Mouse (Mus musculus) liver, embryonic 13.5 days (tissue): ENCODE data around the gene Zc2hc1b. TPM values are rescaled to one million over a fixed set of nuclear protein-coding genes. Genes with fewer than 3 reads are reported as not detected.

Experiments used
- ATAC-seq: fragments of 200-750 bp; cut with Nextera tagmentation; 2 replicates; pipeline ENCODE4 v1.8.0; 2017; ENCODE audit warnings: low read depth, mild to moderate bottlenecking, moderate number of reproducible peaks, moderate library complexity
- DNase-seq: peaks from one replicate; pipeline ENCODE4 v3.0.0; 2022
- H3K27ac ChIP-seq: fragments of 300-500 bp; sonication (generic); 2 replicates; pipeline ENCODE4 v1.5.1; 2015; ENCODE audit warnings: moderate library complexity, mild to moderate bottlenecking, inconsistent platforms
- H3K27me3 ChIP-seq: fragments of 300-500 bp; sonication (generic); 2 replicates; pipeline ENCODE4 v1.6.1; 2015; ENCODE audit warnings: mild to moderate bottlenecking, inconsistent platforms
- H3K36me3 ChIP-seq: fragments of 300-500 bp; sonication (generic); 2 replicates; pipeline ENCODE4 v1.6.1; 2015; ENCODE audit warnings: mild to moderate bottlenecking, inconsistent platforms
- H3K4me1 ChIP-seq: fragments of 300-500 bp; sonication (generic); replicated peaks from 2 replicates; pipeline ENCODE4 v1.6.1; 2015; ENCODE audit warnings: inconsistent platforms
- H3K4me2 ChIP-seq: fragments of 300-500 bp; sonication (generic); 2 replicates; pipeline ENCODE4 v1.6.1; 2015; ENCODE audit warnings: inconsistent platforms, mild to moderate bottlenecking, moderate library complexity
- H3K4me3 ChIP-seq: fragments of 300-500 bp; sonication (generic); replicated peaks from 2 replicates; pipeline ENCODE4 v1.5.1; 2015; ENCODE audit warnings: mild to moderate bottlenecking, inconsistent platforms
- H3K9ac ChIP-seq: fragments of 300-500 bp; sonication (generic); 2 replicates; pipeline ENCODE4 v1.6.1; 2015; ENCODE audit warnings: mild to moderate bottlenecking, inconsistent platforms
- H3K9me3 ChIP-seq: fragments of 300-500 bp; sonication (generic); replicated peaks from 2 replicates; pipeline ENCODE4 v1.6.1; 2016; ENCODE audit warnings: inconsistent platforms
- WGBS: fragments of 180-500 bp; shearing (Covaris S2); methylation state at CpG from one replicate; pipeline ENCODE4 v1.1.7; 2015; ENCODE audit not compliant: insufficient replicate concordance; 5-methylcytosine and 5-hydroxymethylcytosine counted together
- polyA plus RNA-seq: library from polyadenylated mRNA; unstranded; fragments of >200 nt; fragmentation: Nextera tagmentation; extraction: Ambion mirVana; gene quantifications from 2 replicates; pipeline ENCODE4 v1.2.1, GENCODE M21; 2015

Zc2hc1b gene
- polyA plus RNA-seq, result not detected in 2 replicates

- Histone ChIP-seq H3K4me2 (no peak within 1 kb of the TSS), H3K9ac (no peak within 1 kb of the TSS), H3K36me3 (peaks cover 71% of the 10 kb centered on the region), H3K27me3 (no peaks in the 10 kb centered on the region), H3K4me1 (no peaks in the 10 kb centered on the region), H3K27ac (no peak within 1 kb of the TSS), H3K4me3 (no peak within 1 kb of the TSS), H3K9me3 (no peaks in the 10 kb centered on the region)
- no peak for ATAC-seq
- no peak for DNase-seq
- 76% methylated on average over 7 of the region's 7 CpGs for WGBS
Measured at GRCm38 (mm10) chr10:13177973-13178624, at the start of gene Zc2hc1b. TSS of gene Zc2hc1b (minus strand) at chr10:13178023.

DNA sequence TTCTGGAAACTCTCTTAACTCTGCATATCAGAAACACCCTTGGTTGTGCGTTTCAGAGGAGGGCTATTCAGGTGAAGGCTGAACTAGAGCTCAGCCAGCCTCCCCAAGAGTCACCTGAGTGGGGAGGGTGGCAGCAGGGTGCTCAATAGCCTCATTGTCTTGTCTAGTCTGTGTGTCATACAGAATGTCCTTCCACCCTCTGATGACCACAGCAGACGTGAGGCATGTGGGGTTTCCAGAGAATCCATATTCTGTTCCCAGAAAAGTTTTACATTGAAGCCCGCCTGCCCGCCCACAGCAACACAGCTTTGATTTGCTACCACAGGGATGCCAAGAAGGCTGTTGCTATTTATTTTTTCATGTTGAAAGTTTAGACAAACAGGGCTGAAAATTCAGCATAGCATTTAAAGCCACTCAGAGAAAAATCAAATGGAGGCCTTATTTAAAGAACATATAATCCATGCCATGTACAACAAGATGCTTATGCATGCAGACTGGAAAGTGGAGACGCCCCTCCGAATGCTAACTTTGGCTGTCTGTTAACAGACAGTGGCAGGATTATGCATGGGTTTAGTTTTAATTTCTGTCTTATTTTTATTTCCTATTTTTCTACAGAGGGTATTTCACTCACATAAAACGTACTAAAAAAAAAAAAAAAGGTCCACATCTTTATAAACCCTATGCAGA, 47.7 kb upstream of the Zc2hc1b start:
- WGBS, result 62% methylated on average over 7 of the region's 7 CpGs
- Histone ChIP-seq H3K4me2 (no peak overlapping the region), H3K4me1 (peaks cover 4% of the 10 kb centered on the region; the same call in 1 of the 2 replicates), H3K9me3 (no peaks in the 10 kb centered on the region), H3K4me3 (no peak overlapping the region), H3K27ac (peak overlapping the region; percentile 24; the same call in 1 of the 2 replicates), H3K36me3 (no peaks in the 10 kb centered on the region), H3K27me3 (no peaks in the 10 kb centered on the region), H3K9ac (no peak overlapping the region)
- DNase-seq (no peak), ATAC-seq (no peak)

- H3K9me3 ChIP-seq, result no peaks in the 10 kb centered on the region
- no peaks in the 10 kb centered on the region for H3K36me3 ChIP-seq
- H3K4me3 ChIP-seq, result no peak overlapping the region
- no peak overlapping the region for H3K27ac ChIP-seq
- 52% methylated on average over 3 of the region's 3 CpGs for WGBS
- no peak overlapping the region for H3K9ac ChIP-seq
- H3K4me2 ChIP-seq, result no peak overlapping the region
- H3K27me3 ChIP-seq, result no peaks in the 10 kb centered on the region
- no peak for ATAC-seq
- peaks cover 4% of the 10 kb centered on the region; the same call in 1 of the 2 replicates for H3K4me1 ChIP-seq
- DNase-seq, result no peak
Measured at GRCm38 (mm10) chr10:13222135-13222534, 44.3 kb upstream of the Zc2hc1b start.

GRCm38 (mm10) chr10:13220061-13220460, 42.2 kb upstream of the Zc2hc1b start:
- WGBS, result 47% methylated on average over 1 of the region's 1 CpGs

GRCm38 (mm10) chr10:13213956-13214355, 36.1 kb upstream of the Zc2hc1b start:
- Histone ChIP-seq H3K9ac (no peak overlapping the region), H3K27ac (no peak overlapping the region), H3K4me3 (no peak overlapping the region), H3K27me3 (no peaks in the 10 kb centered on the region), H3K4me2 (no peak overlapping the region), H3K9me3 (no peaks in the 10 kb centered on the region), H3K4me1 (peaks cover 8% of the 10 kb centered on the region), H3K36me3 (no peaks in the 10 kb centered on the region)
- DNase-seq (no peak), ATAC-seq (no peak)
- WGBS, result 71% methylated on average over 12 of the region's 12 CpGs

More at GRCm38 (mm10) chr10:13220061-13220460, 42.2 kb upstream of the Zc2hc1b start:
- Histone ChIP-seq H3K27me3 (no peaks in the 10 kb centered on the region), H3K9me3 (no peaks in the 10 kb centered on the region), H3K4me2 (no peak overlapping the region), H3K4me1 (peaks cover 8% of the 10 kb centered on the region), H3K36me3 (no peaks in the 10 kb centered on the region), H3K4me3 (no peak overlapping the region), H3K9ac (no peak overlapping the region), H3K27ac (no peak overlapping the region)
- ATAC-seq, result no peak
- no peak for DNase-seq

GRCm38 (mm10) chr10:13212829-13213228, 35.0 kb upstream of the Zc2hc1b start:
- peaks cover 8% of the 10 kb centered on the region for H3K4me1 ChIP-seq
- no peak overlapping the region for H3K27ac ChIP-seq
- H3K9ac ChIP-seq, result no peak overlapping the region
- H3K4me2 ChIP-seq, result no peak overlapping the region
- no peak for DNase-seq
- no peaks in the 10 kb centered on the region for H3K27me3 ChIP-seq
- no peaks in the 10 kb centered on the region for H3K36me3 ChIP-seq
- H3K4me3 ChIP-seq, result no peak overlapping the region
- WGBS, result 61% methylated on average over 6 of the region's 6 CpGs
- no peaks in the 10 kb centered on the region for H3K9me3 ChIP-seq
- ATAC-seq, result no peak

- Histone ChIP-seq H3K9me3 (no peaks in the 10 kb centered on the region), H3K9ac (no peak overlapping the region), H3K4me2 (no peak overlapping the region), H3K4me1 (peaks cover 8% of the 10 kb centered on the region), H3K4me3 (no peak overlapping the region), H3K36me3 (no peaks in the 10 kb centered on the region), H3K27ac (no peak overlapping the region), H3K27me3 (no peaks in the 10 kb centered on the region)
- ATAC-seq (no peak), DNase-seq (no peak)
- 70% methylated on average over 9 of the region's 9 CpGs for WGBS
Measured at GRCm38 (mm10) chr10:13212326-13212725, 34.5 kb upstream of the Zc2hc1b start.

DNA sequence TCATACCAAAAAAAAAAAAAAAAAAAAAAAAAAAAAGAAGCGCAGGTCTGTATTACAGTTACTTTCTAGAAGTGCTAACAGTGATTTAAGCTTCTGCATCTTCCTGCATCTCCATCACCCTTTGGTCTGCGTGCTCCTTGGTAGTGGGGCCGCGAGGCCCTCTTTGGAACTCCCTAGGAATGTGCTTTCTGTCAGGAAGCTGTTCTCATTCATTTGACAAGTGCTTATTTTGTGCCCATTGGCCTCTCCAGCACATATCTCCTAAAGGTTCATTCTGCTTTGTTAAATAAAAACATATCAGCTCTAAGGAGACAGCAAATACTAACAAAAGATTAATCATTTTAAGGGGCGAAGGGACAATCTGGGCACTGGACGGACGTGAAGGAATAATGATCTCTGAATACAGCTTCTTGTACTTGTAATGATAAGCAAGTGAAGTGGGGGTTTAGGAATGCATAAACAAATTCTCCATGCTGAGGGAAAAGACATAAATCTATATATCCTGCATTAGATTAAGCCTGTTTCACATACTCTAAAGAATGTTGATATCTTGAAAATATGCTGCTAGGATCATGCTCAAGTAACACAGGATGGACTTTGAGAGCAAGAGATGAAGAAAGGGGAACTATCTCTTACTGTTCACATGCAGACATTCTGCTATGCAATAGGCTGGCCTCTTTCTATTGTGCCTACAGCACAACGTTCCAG, 32.3 kb upstream of the Zc2hc1b start:
- WGBS, result 62% methylated on average over 8 of the region's 8 CpGs
- Histone ChIP-seq H3K27me3 (no peaks in the 10 kb centered on the region), H3K4me3 (no peak overlapping the region), H3K27ac (no peak overlapping the region), H3K36me3 (no peaks in the 10 kb centered on the region), H3K4me1 (no peaks in the 10 kb centered on the region), H3K9me3 (no peaks in the 10 kb centered on the region), H3K4me2 (no peak overlapping the region), H3K9ac (no peak overlapping the region)
- DNase-seq (no peak), ATAC-seq (no peak)

- H3K9ac ChIP-seq, result no peak overlapping the region
- ATAC-seq (no peak), DNase-seq (no peak)
- H3K9me3 ChIP-seq, result no peaks in the 10 kb centered on the region
- H3K4me2 ChIP-seq, result no peak overlapping the region
- peak overlapping the region; percentile 9; the same call in 1 of the 2 replicates for H3K27ac ChIP-seq
- WGBS, result 72% methylated on average over 3 of the region's 3 CpGs
- no peak overlapping the region for H3K4me3 ChIP-seq
- H3K27me3 ChIP-seq, result no peaks in the 10 kb centered on the region
- H3K4me1 ChIP-seq, result no peaks in the 10 kb centered on the region
- H3K36me3 ChIP-seq, result no peaks in the 10 kb centered on the region
Measured at GRCm38 (mm10) chr10:13209506-13209905, 31.7 kb upstream of the Zc2hc1b start.

DNA sequence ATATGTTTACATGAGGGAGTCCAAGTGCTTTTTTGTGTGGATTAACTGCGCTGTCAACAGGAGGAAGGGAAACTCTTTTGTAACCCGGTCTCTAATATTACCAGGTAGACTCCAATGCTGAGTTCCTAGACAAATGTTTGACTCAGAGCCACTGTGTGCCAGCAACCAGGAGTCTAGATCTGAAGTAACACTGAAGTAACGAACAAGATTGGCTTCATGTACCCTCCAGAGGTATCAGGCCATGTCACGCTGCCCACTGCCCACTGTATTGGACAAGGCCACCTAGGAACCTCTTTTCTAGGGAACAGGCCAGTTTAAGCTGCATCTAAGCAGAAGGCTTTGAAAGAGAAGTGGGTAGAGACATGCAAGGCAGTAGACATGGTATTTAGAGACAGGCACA, 31.2 kb upstream of the Zc2hc1b start:
- H3K4me2 ChIP-seq, result no peak overlapping the region
- no peak overlapping the region for H3K4me3 ChIP-seq
- H3K27ac ChIP-seq, result peak overlapping the region; percentile 9; the same call in 1 of the 2 replicates
- no peak for ATAC-seq
- H3K36me3 ChIP-seq, result no peaks in the 10 kb centered on the region
- 80% methylated on average over 4 of the region's 4 CpGs for WGBS
- H3K4me1 ChIP-seq, result no peaks in the 10 kb centered on the region
- no peak overlapping the region for H3K9ac ChIP-seq
- no peaks in the 10 kb centered on the region for H3K27me3 ChIP-seq
- DNase-seq, result no peak
- H3K9me3 ChIP-seq, result no peaks in the 10 kb centered on the region

DNA sequence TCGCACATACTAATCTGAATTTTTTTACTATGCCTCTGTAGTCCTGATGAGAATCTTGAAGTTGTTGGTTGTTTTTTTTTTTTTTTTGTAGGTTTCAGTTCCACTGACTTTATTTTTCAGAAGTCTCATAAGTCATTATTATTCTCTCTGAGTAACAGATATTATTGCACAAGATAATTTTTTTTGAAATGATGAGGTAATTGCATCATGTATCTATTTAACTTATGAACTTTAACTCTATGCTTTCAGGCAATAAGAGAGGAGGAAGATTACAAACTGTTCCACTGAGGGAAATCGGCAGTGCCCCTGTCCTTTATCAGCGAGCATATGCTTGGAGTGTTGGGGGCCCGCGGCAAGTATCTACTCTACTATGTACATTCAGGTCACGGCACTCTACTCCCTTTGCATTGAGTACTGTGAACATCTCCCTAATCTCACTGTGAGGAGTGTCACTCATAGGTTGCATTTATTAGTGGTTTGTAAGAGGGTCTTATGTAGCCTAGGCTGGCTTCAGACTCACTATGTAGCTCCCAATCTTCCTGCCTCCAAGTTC, 24.0 kb upstream of the Zc2hc1b start:
- peak; percentile 100 for ATAC-seq
- Histone ChIP-seq H3K4me3 (no peak overlapping the region), H3K36me3 (0 out of 2 replicates have a peak, but pooled peaks cover 3% of the 10 kb centered on the region), H3K27ac (peak overlapping the region; percentile 65), H3K4me2 (peak overlapping the region; percentile 39), H3K27me3 (no peaks in the 10 kb centered on the region), H3K9ac (0 out of 2 replicates have a peak overlapping the region, but pooled peaks have one; percentile 2), H3K4me1 (peaks cover 14% of the 10 kb centered on the region), H3K9me3 (no peaks in the 10 kb centered on the region)
- peak; percentile 44 for DNase-seq
- 31% methylated on average over 6 of the region's 6 CpGs for WGBS
